Mouse (Mus musculus) lung, postnatal 0 days (tissue): ENCODE measurements around the gene Mrps23. TPM values are rescaled to one million over a fixed set of nuclear protein-coding genes. Genes with fewer than 3 reads are reported as not detected.
A peak's percentile ranks its signal among the peaks of the same experiment; 100 is the strongest.

Experiments
- ATAC-seq: fragments of 200-750 bp; cut with Nextera tagmentation; 2 replicates; pipeline ENCODE4 v1.8.0; 2017; ENCODE audit warnings: moderate library complexity
- DNase-seq: peaks from one replicate; pipeline ENCODE4 v3.0.0-alpha.2; 2016; ENCODE audit warnings: low spot score
- H3K27ac ChIP-seq: fragments of 300-500 bp; sonication (generic); 2 replicates; pipeline ENCODE4 v1.5.1; 2014; ENCODE audit warnings: antibody characterized with exemption, mild to moderate bottlenecking, low read length, mixed read lengths
- H3K27me3 ChIP-seq: fragments of 300-500 bp; sonication (generic); replicated peaks from 2 replicates; pipeline ENCODE4 v1.6.1; 2014; ENCODE audit warnings: low read length, mixed read lengths; ENCODE audit not compliant: insufficient read depth
- H3K36me3 ChIP-seq: fragments of 300-500 bp; sonication (generic); 2 replicates; pipeline ENCODE4 v1.6.1; 2014; ENCODE audit warnings: low read length, mixed read lengths; ENCODE audit not compliant: insufficient read depth
- H3K4me1 ChIP-seq: fragments of 300-500 bp; sonication (generic); 2 replicates; pipeline ENCODE4 v1.6.1; 2014; ENCODE audit warnings: antibody characterized with exemption, low read depth, low read length, mixed read lengths; ENCODE audit not compliant: insufficient read depth
- H3K4me2 ChIP-seq: fragments of 300-500 bp; sonication (generic); replicated peaks from 2 replicates; pipeline ENCODE4 v1.6.1; 2014; ENCODE audit warnings: low read depth, mild to moderate bottlenecking, low read length, moderate library complexity, mixed read lengths
- H3K4me3 ChIP-seq: fragments of 300-500 bp; sonication (generic); 2 replicates; pipeline ENCODE4 v1.5.1; 2014; ENCODE audit warnings: low read depth, low read length
- H3K9ac ChIP-seq: fragments of 300-500 bp; sonication (generic); replicated peaks from 2 replicates; pipeline ENCODE4 v1.6.1; 2014; ENCODE audit warnings: low read depth, mild to moderate bottlenecking
- H3K9me3 ChIP-seq: fragments of 300-500 bp; sonication (generic); 2 replicates; pipeline ENCODE4 v1.6.1; 2016; ENCODE audit warnings: low read length, mixed read lengths
- CTCF ChIP-seq: IDR thresholded peaks from 2 replicates; pipeline ENCODE4 v1.5.1; 2016; ENCODE audit warnings: antibody characterized with exemption, mild to moderate bottlenecking
- EP300 ChIP-seq: IDR thresholded peaks from 2 replicates; pipeline ENCODE4 v1.6.1; 2016; ENCODE audit warnings: antibody characterized with exemption, mild to moderate bottlenecking, control low read depth
- WGBS: fragments of 180-500 bp; shearing (Covaris S2); extraction: QIAGEN DNeasy Blood & Tissue Kit; methylation state at CpG from one replicate; pipeline ENCODE4 v1.1.7; 2014; 5-methylcytosine and 5-hydroxymethylcytosine counted together
- polyA plus RNA-seq: library from polyadenylated mRNA; unstranded; fragments of >200 nt; fragmentation: Nextera tagmentation; extraction: Ambion mirVana; gene quantifications from 2 replicates; pipeline ENCODE4 v1.2.1, GENCODE M21; 2015

The Mrps23 gene
- polyA plus RNA-seq, 1 experiment from 2014 or later, result 46.5 TPM

DNA sequence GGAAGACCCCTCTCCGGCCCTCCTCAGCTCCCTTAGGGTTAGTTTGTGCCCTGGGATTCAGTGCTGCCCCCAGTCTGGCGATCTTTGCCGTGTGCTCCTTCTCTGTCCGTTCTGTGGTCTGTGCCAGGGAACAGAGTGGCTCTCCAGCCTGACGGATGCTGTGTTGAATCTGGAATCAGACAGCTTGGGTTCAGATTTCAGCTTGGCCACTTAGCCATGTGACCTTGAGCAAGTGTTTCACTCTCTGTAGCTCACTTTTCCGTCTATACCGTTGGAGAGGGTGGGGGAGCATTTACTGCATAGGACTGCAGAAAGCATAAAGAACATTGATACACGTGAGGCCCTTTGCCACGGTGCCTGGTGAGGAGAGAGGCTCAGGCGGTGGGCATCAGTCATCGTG, 44.8 kb upstream of the Mrps23 start:
- no peaks in the 10 kb centered on the region for H3K36me3 ChIP-seq
- ATAC-seq (no peak), DNase-seq (peak; percentile 58)
- no peak overlapping the region for H3K9ac ChIP-seq
- no peaks in the 10 kb centered on the region for H3K9me3 ChIP-seq
- TF ChIP-seq CTCF (no peak), EP300 (no peak)
- 51% methylated on average over 11 of the region's 11 CpGs for WGBS
- H3K27ac ChIP-seq, result peak overlapping the region; percentile 3; the same call in 1 of the 2 replicates
- no peaks in the 10 kb centered on the region for H3K27me3 ChIP-seq
- peaks cover 5% of the 10 kb centered on the region; the same call in 1 of the 2 replicates for H3K4me1 ChIP-seq
- no peak overlapping the region for H3K4me3 ChIP-seq
- H3K4me2 ChIP-seq, result no peak overlapping the region

DNA sequence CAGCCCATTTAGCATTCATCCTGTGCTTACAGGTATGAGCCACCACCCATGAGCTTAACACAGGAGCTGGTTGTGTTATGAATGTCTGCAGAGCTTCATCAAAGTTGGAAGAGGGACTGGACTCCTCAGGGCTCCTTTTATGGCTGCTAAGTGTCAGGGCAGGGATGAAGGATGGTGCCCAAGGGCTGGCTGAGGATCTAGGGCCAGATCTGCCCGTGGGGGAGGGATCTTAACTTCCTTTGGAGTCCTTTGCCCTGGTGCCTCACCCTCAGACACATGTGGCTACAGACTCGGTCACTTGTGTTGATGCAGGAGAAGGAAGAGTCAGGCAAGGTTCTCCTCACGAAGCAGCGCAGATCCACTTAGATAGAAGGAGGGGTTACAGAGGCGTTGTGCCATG, 43.9 kb upstream of the Mrps23 start:
- Histone ChIP-seq H3K4me3 (no peak overlapping the region), H3K4me1 (peaks cover 11% of the 10 kb centered on the region), H3K36me3 (no peaks in the 10 kb centered on the region), H3K9ac (no peak overlapping the region), H3K4me2 (no peak overlapping the region), H3K9me3 (no peaks in the 10 kb centered on the region), H3K27me3 (no peaks in the 10 kb centered on the region), H3K27ac (peak overlapping the region; percentile 90; the same call in 1 of the 2 replicates)
- 58% methylated on average over 5 of the region's 5 CpGs for WGBS
- ATAC-seq, result no peak
- DNase-seq, result no peak
- no peak for TF ChIP-seq EP300
- no peak for TF ChIP-seq CTCF

DNA sequence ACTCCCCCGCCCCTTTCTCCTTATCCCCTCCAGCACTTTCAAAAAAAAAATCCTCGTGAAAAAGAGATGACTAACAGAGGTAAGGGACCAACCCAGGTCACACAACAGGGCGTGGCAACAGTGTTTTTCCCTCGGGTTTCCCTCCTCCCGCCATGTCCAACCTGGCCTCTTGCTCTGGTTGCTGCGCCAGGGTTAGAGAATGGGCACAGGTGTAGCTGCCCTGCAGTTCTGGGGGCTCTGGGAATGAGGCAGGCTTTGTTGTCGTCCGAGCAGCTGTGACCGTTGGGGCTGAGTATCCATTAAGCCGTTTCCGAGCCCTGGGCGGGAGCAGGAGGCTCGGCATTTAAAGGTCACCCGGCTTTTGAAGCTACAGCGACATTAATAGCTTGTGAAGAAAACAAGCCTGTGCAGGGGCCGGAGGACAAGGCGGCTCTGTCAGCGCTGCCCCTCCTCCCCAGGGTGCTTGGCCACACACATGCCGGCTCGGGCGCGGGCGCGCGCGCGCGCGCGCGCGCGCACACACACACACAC, 43.1 kb upstream of the Mrps23 start:
- H3K9ac ChIP-seq, result peak overlapping the region; percentile 48
- TF ChIP-seq CTCF (no peak; the same call in 1 of the 2 replicates), EP300 (no peak)
- peak; percentile 61 for ATAC-seq
- DNase-seq, result peak; percentile 89
- H3K9me3 ChIP-seq, result no peaks in the 10 kb centered on the region
- peak overlapping the region; percentile 40 for H3K4me3 ChIP-seq
- no peaks in the 10 kb centered on the region for H3K27me3 ChIP-seq
- H3K4me2 ChIP-seq, result peak overlapping the region; percentile 60
- peaks cover 11% of the 10 kb centered on the region for H3K4me1 ChIP-seq
- WGBS, result 1% methylated on average over 17 of the region's 33 CpGs
- H3K36me3 ChIP-seq, result no peaks in the 10 kb centered on the region
- H3K27ac ChIP-seq, result peak overlapping the region; percentile 90

DNA sequence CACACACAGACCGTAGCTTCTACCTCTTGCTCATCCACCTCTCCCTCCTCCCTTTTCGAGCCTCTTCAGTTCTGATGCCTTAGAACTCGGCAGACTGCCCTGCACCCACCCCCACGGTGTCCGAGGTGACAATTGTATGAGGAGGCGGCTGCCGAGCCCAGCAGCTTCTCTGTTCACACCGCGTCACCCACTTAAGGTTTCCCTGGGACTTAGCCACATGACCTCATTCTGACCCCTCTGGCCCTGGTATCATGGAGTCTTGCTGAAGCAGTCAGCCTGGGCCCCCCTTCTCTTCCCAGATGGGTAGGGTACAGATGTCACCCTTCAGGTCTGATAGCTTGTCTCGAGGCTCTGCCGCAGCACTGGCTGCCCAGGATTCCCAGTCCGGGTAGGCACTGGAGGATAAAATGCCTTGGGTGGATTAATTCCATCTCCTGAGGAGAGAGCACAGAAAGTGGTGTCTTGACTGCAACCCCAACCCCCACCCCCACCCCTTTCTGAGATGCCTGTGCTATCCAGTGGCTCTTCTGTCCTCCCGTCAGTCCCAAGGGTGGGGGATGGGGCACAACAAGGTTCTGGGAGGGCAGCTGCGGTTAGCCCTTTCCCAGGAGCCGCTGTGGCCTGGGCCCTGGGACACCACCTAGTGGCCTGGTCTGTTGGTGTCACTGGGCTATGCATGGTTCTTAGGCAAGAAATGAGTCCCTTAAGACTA, 42.4 kb upstream of the Mrps23 start:
- ATAC-seq (peak; percentile 84), DNase-seq (peak; percentile 94)
- peak overlapping the region; percentile 35; the same call in 1 of the 2 replicates for H3K9ac ChIP-seq
- H3K4me3 ChIP-seq, result peak overlapping the region; percentile 40
- 2% methylated on average over 13 of the region's 15 CpGs for WGBS
- H3K27me3 ChIP-seq, result no peaks in the 10 kb centered on the region
- H3K4me1 ChIP-seq, result peaks cover 7% of the 10 kb centered on the region
- H3K9me3 ChIP-seq, result no peaks in the 10 kb centered on the region
- TF ChIP-seq CTCF, result peak; percentile 93
- TF ChIP-seq EP300, result no peak
- H3K36me3 ChIP-seq, result no peaks in the 10 kb centered on the region
- H3K4me2 ChIP-seq, result peak overlapping the region; percentile 60
- peak overlapping the region; percentile 86 for H3K27ac ChIP-seq

DNA sequence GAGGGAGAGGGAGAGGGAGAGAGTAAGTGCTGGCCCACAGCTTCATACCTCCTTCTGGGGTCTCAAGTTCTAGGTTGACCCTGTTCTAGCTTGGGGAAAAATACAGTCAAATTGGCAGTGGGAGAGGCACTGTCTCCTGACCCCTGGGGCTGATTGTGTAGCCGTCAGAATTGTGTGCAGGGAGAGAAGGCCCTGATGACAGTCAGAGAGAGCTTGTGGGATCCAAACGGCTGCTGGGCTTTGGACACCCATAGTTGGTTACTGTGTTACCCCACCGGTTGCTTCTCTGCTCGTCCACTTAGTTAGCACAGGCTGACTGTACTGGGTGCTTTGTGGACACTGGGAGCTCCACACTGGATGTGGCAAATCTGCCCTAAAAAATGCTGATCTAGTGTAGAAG, 41.4 kb upstream of the Mrps23 start:
- peaks cover 7% of the 10 kb centered on the region for H3K4me1 ChIP-seq
- TF ChIP-seq EP300 (no peak), CTCF (no peak)

DNA sequence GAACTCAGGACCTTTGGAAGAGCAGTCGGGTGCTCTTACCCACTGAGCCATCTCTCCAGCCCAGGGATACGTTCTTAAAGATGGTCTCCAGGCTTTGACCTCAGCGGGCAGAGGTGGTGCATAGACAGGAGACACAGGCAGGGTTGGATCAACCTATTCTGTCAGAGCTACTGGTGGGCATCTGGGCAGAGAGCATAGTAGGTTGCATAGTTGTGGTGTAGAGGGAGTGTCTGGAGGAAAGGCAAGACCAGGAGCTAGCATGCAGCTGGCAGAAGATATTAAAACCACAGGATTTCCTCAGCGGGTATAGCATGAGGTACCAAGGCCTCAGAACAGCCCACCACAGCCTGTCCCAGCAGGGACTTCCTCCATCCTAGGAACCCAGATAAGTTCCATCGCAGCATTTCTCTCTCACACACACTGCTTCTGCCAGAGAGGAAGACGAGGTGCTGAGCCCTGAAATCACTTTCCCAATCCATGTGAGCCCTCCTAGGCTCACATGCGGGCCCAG, 39.9 kb upstream of the Mrps23 start:
- TF ChIP-seq EP300 (no peak), CTCF (no peak)
- Histone ChIP-seq H3K4me1 (peaks cover 7% of the 10 kb centered on the region), H3K9me3 (no peaks in the 10 kb centered on the region), H3K4me2 (no peak overlapping the region), H3K27me3 (no peaks in the 10 kb centered on the region), H3K9ac (no peak overlapping the region), H3K27ac (peak overlapping the region; percentile 28), H3K36me3 (no peaks in the 10 kb centered on the region), H3K4me3 (no peak overlapping the region)
- WGBS, result 73% methylated on average over 7 of the region's 7 CpGs
- ATAC-seq (no peak), DNase-seq (no peak)

More for the DNA sequence above, 41.4 kb upstream of the Mrps23 start:
- Histone ChIP-seq H3K27ac (no peak overlapping the region), H3K9ac (no peak overlapping the region), H3K36me3 (no peaks in the 10 kb centered on the region), H3K27me3 (no peaks in the 10 kb centered on the region), H3K4me3 (no peak overlapping the region), H3K9me3 (no peaks in the 10 kb centered on the region), H3K4me2 (no peak overlapping the region)
- DNase-seq, result no peak
- 60% methylated on average over 4 of the region's 4 CpGs for WGBS
- no peak for ATAC-seq
